Mouse (Mus musculus): ENCODE measurements around the gene Gm2381.
"Not testable (repeated sequence)": the region's sequence is repeated elsewhere in the genome, so short reads cannot be mapped to it uniquely, and the experiment has no call there.

Gm2381 gene

GRCm38 (mm10) chr7:42866801-42867458 is at the start of gene Gm2381:
Gene Gm2381, minus strand, starts transcription at chr7:42867234.
- DNase-seq (ENCODE audit: low spot score in 2 of 2), result not testable (repeated sequence)

- not testable (repeated sequence) for DNase-seq (ENCODE audit: low spot score in 2 of 2)
Observed at GRCm38 (mm10) chr7:42898067-42898466, 31.0 kb upstream of the Gm2381 start.

- no peak for DNase-seq (ENCODE audit: low spot score in 2 of 2)
Observed at GRCm38 (mm10) chr7:42878090-42878489, 11.1 kb upstream of the Gm2381 start.

- DNase-seq (ENCODE audit: low spot score in 2 of 2), result not testable (repeated sequence)
Observed at GRCm38 (mm10) chr7:42838366-42838765, 28.7 kb downstream of the Gm2381 start.

- DNase-seq (ENCODE audit: low spot score in 2 of 2), result no peak
Observed at GRCm38 (mm10) chr7:42832221-42832620, 34.8 kb downstream of the Gm2381 start.

GRCm38 (mm10) chr7:42793425-42793824 is 73.6 kb downstream of the Gm2381 start, which contains the start of gene Vmn2r62:
Gene Vmn2r62, minus strand, starts transcription at chr7:42793525.
- not testable (repeated sequence) for DNase-seq (ENCODE audit: low spot score in 2 of 2)
